Mouse (Mus musculus) CH12.LX (cell line): Measurements from ENCODE around the gene Cdc34. TPM values are rescaled to one million over a fixed set of nuclear protein-coding genes. Genes with fewer than 3 reads are reported as not detected.

ENCODE experiments used
- DNase-seq: peaks from one replicate; pipeline ENCODE4 v3.0.0-alpha.2; 2013; ENCODE audit errors: extremely low read depth
- H3K27ac ChIP-seq: 2 replicates; pipeline ENCODE4 v1.5.1; 2012; ENCODE audit warnings: low read depth, mild to moderate bottlenecking, control low read depth, moderate library complexity; ENCODE audit not compliant: insufficient read depth
- H3K27me3 ChIP-seq: replicated peaks from 2 replicates; pipeline ENCODE3; 2012; ENCODE audit warnings: inconsistent platforms
- H3K36me3 ChIP-seq, 2 experiments: replicated peaks in 1 of 2; 2 replicates each; pipeline versions ENCODE3 to v1.6.1; 2012; ENCODE audit warnings: inconsistent platforms in 1 of 2, low read length in 1 of 2, mild to moderate bottlenecking in 1 of 2, mixed read lengths in 1 of 2, moderate library complexity in 1 of 2; ENCODE audit not compliant: control insufficient read depth in 1 of 2, insufficient read depth in 1 of 2
- H3K4me1 ChIP-seq, 2 experiments: 2 replicates each; pipeline ENCODE4 v1.6.1; 2012; ENCODE audit warnings: inconsistent platforms in 1 of 2, moderate library complexity in 1 of 2; ENCODE audit not compliant: insufficient read depth in 2 of 2, control insufficient read depth in 1 of 2
- H3K4me2 ChIP-seq: 2 replicates; pipeline ENCODE4 v1.6.1; 2012; ENCODE audit warnings: low read depth, mild to moderate bottlenecking, control low read depth; ENCODE audit not compliant: poor library complexity, insufficient read depth, severe bottlenecking
- H3K4me3 ChIP-seq, 3 experiments: fragments of 150-350 bp in 1 of 3; sonication (generic) in 1 of 3; replicated peaks in 1 of 3; 2 replicates each; pipeline versions ENCODE3 to v1.5.1; 2011 to 2012; ENCODE audit warnings: low read depth in 2 of 3, low read length in 2 of 3, mild to moderate bottlenecking in 2 of 3, moderate library complexity in 2 of 3, control low read depth in 1 of 3, improper control_type of control experiment in 1 of 3, inconsistent platforms in 1 of 3, mixed read lengths in 1 of 3; ENCODE audit not compliant: poor library complexity in 1 of 3
- H3K79me2 ChIP-seq: replicated peaks from 2 replicates; pipeline ENCODE4 v1.6.1; 2012; ENCODE audit warnings: mild to moderate bottlenecking, moderate library complexity; ENCODE audit not compliant: control insufficient read depth, poor library complexity, insufficient read depth, severe bottlenecking; ENCODE audit errors: extremely low read depth
- H3K9ac ChIP-seq: 2 replicates; pipeline ENCODE4 v1.6.1; 2012; ENCODE audit warnings: low read depth, mild to moderate bottlenecking, control low read depth, moderate library complexity; ENCODE audit not compliant: insufficient read depth
- H3K9me3 ChIP-seq: replicated peaks from 2 replicates; pipeline ENCODE3; 2012; ENCODE audit warnings: low read length, inconsistent platforms, mixed read lengths
- BHLHE40 ChIP-seq: IDR thresholded peaks from 2 replicates; pipeline ENCODE4 v1.6.1; 2011; ENCODE audit warnings: mild to moderate bottlenecking, low read depth, low read length, improper control_type of control experiment
- E2F4 ChIP-seq: IDR thresholded peaks from 2 replicates; pipeline ENCODE4 v1.6.1; 2011; ENCODE audit warnings: low read depth, low read length, improper control_type of control experiment; ENCODE audit not compliant: insufficient replicate concordance
- ELF1 ChIP-seq: IDR thresholded peaks from 2 replicates; pipeline ENCODE4 v1.6.1; 2014; ENCODE audit warnings: low read depth, mild to moderate bottlenecking, inconsistent platforms, low read length, improper control_type of control experiment
- EP300 ChIP-seq: IDR thresholded peaks from 2 replicates; pipeline ENCODE4 v1.6.1; 2011; ENCODE audit warnings: low read length, improper control_type of control experiment
- ETS1 ChIP-seq: conservative IDR thresholded peaks from 2 replicates; pipeline ENCODE4 v1.6.1; 2012; ENCODE audit warnings: low read depth, mild to moderate bottlenecking, inconsistent platforms, low read length, improper control_type of control experiment, moderate library complexity
- GABPA ChIP-seq: IDR thresholded peaks from 2 replicates; pipeline ENCODE4 v1.6.1; 2012; ENCODE audit warnings: low read depth, low read length, improper control_type of control experiment, inconsistent platforms; ENCODE audit not compliant: insufficient replicate concordance
- IRF4 ChIP-seq: IDR thresholded peaks from 2 replicates; pipeline ENCODE4 v1.6.1; 2014; ENCODE audit warnings: low read depth, mild to moderate bottlenecking, inconsistent platforms, low read length, improper control_type of control experiment
- KAT2A ChIP-seq: IDR thresholded peaks from 2 replicates; pipeline ENCODE4 v1.6.1; 2012; ENCODE audit warnings: low read length, improper control_type of control experiment, inconsistent platforms; ENCODE audit not compliant: insufficient replicate concordance
- MAX ChIP-seq: IDR thresholded peaks from 2 replicates; pipeline ENCODE4 v1.6.1; 2011; ENCODE audit warnings: low read length, improper control_type of control experiment
- MAZ ChIP-seq: IDR thresholded peaks from 2 replicates; pipeline ENCODE4 v1.6.1; 2012; ENCODE audit warnings: low read depth, mild to moderate bottlenecking, inconsistent platforms, low read length, improper control_type of control experiment, moderate library complexity
- MXI1 ChIP-seq: IDR thresholded peaks from 2 replicates; pipeline ENCODE4 v1.6.1; 2011; ENCODE audit warnings: mild to moderate bottlenecking, low read depth, low read length, improper control_type of control experiment
- MYC ChIP-seq: IDR thresholded peaks from 2 replicates; pipeline ENCODE4 v1.6.1; 2011; ENCODE audit warnings: low read depth, mild to moderate bottlenecking, improper control_type of control experiment, low read length
- PAX5 ChIP-seq: IDR thresholded peaks from 2 replicates; pipeline ENCODE4 v1.6.1; 2012; ENCODE audit warnings: low read length, inconsistent platforms, mixed read lengths
- POLR2AphosphoS2 ChIP-seq: IDR thresholded peaks from 2 replicates; pipeline ENCODE4 v1.6.1; 2011; ENCODE audit warnings: low read depth, low read length, improper control_type of control experiment
- RAD21 ChIP-seq: IDR thresholded peaks from 2 replicates; pipeline ENCODE4 v1.6.1; 2011; ENCODE audit warnings: low read depth, mild to moderate bottlenecking, low read length, improper control_type of control experiment, moderate library complexity
- SIN3A ChIP-seq: IDR thresholded peaks from 2 replicates; pipeline ENCODE4 v1.6.1; 2012; ENCODE audit warnings: low read length, improper control_type of control experiment, inconsistent platforms
- TBP ChIP-seq: conservative IDR thresholded peaks from 2 replicates; pipeline ENCODE4 v1.6.1; 2011; ENCODE audit warnings: low read depth, low read length, improper control_type of control experiment
- TCF12 ChIP-seq: IDR thresholded peaks from 2 replicates; pipeline ENCODE4 v1.6.1; 2014; ENCODE audit warnings: low read depth, mild to moderate bottlenecking, inconsistent platforms, low read length, improper control_type of control experiment
- UBTF ChIP-seq: IDR thresholded peaks from 2 replicates; pipeline ENCODE4 v1.6.1; 2012; ENCODE audit warnings: low read depth, mild to moderate bottlenecking, inconsistent platforms, low read length, improper control_type of control experiment, moderate library complexity
- ZKSCAN1 ChIP-seq: IDR thresholded peaks from 2 replicates; pipeline ENCODE4 v1.6.1; 2012; ENCODE audit warnings: low read depth, inconsistent platforms, low read length, improper control_type of control experiment, borderline replicate concordance
- ZMIZ1 ChIP-seq: IDR thresholded peaks from 2 replicates; pipeline ENCODE4 v1.6.1; 2012; ENCODE audit warnings: low read depth, mild to moderate bottlenecking, inconsistent platforms, low read length, improper control_type of control experiment
- dilution Hi-C: fragments of 300-500 bp; cut with MboI; formaldehyde crosslinking; loops from 2 replicates; pipeline ENCODE4 v1.14.3; 2020; ENCODE audit warnings: low sequenced_read_pairs; ENCODE audit not compliant: extremely low pct_unique_long_range_greater_than_20kb, extremely low pct_ligation_motif_present
- in situ Hi-C: fragments of 300-500 bp; cut with MboI; formaldehyde crosslinking; loops from 3 replicates; pipeline ENCODE4 v1.14.3; 2019; ENCODE audit warnings: low sequenced_read_pairs, low pct_ligation_motif_present, low pct_unique_long_range_greater_than_20kb, mixed read lengths
- polyA plus RNA-seq: library from polyadenylated mRNA; unstranded; fragments of >175 nt; gene quantifications from 2 replicates; pipeline ENCODE4 v1.2.1, GENCODE M21; 2012; ENCODE audit warnings: low read depth; ENCODE audit not compliant: insufficient read length
- total RNA-seq, 2 experiments: library from RNA; depleted of rRNA; stranded (reverse); fragments of 300-350 nt in 1 of 2; fragments of >200 nt in 1 of 2; gene quantifications; 2 replicates each; pipeline ENCODE4 v1.2.3; 2012 to 2014

Cdc34 gene
- total and polyA plus RNA-seq, 3 experiments, result 314 to 335 (median 331) TPM

DNA sequence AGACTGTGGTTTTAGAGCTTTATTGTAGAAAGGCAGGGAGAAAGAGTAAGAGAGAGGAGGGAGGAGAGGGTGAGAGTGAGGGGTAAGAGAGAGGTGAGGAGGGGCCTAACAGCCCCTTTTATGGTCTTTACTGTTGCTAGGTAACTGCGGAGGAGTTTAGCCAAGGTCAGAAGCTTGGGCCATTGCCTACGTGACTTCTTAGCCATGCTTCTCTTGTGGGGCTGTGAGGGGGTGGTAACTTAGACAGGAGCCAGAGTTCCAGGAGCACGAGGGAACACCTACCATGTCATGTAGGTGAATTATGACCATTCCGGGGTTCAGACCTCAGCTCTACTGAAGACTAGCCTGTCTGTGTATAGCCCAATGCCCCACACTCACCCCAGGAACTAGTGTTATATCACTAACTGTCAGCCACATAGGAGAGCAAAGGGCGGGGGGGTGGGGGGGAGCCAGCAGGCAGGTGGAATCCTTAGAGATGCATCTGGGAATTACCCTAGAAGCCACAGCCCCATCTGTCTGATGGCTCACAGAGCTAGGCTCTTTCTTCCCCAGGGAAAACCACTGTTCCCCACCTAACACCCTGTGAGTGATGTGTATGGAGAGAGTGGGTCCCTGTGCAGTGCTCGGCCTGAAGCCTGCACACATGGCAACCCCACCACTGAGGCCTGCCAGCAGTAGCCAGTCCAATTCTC is 10.5 kb upstream of the Cdc34 start:
- peak overlapping the region; percentile 70 for H3K27ac ChIP-seq
- H3K36me3 ChIP-seq, result peaks cover 12 to 52% of the 10 kb centered on the region in 2 experiments
- peak; percentile 81 for DNase-seq
- peak overlapping the region; percentile 82 for H3K4me2 ChIP-seq
- no peaks in the 10 kb centered on the region for H3K9me3 ChIP-seq
- dilution Hi-C loops, result no loop called here
- peak overlapping the region in 2 of 3 experiments; percentile 95 to 97 for H3K4me3 ChIP-seq
- TF ChIP-seq POLR2AphosphoS2 (no peak; the same call in 1 of the 2 replicates), PAX5 (no peak), GABPA (no peak), IRF4 (no peak), KAT2A (0 out of 2 replicates have a peak, but pooled peaks have one; percentile 22), SIN3A (peak; percentile 43; the same call in 1 of the 2 replicates), ETS1 (peak; percentile 60), RAD21 (no peak), EP300 (peak; percentile 44; the same call in 1 of the 2 replicates), TCF12 (peak; percentile 59), MAX (peak; percentile 75), TBP (0 out of 2 replicates have a peak, but pooled peaks have one; percentile 29), ZMIZ1 (peak; percentile 47; the same call in 1 of the 2 replicates), UBTF (0 out of 2 replicates have a peak, but pooled peaks have one; percentile 7), BHLHE40 (no peak), ELF1 (no peak), MXI1 (no peak), E2F4 (no peak), MYC (0 out of 2 replicates have a peak, but pooled peaks have one; percentile 32), MAZ (no peak), ZKSCAN1 (no peak)
- peaks cover 12 to 41% of the 10 kb centered on the region in 2 experiments for H3K4me1 ChIP-seq
- peak overlapping the region; percentile 98 for H3K9ac ChIP-seq
- no peaks in the 10 kb centered on the region for H3K27me3 ChIP-seq
- H3K79me2 ChIP-seq, result 0 out of 2 replicates have a peak, but pooled peaks cover 7% of the 10 kb centered on the region
- in situ Hi-C loops, result no loop called here
